Mouse (Mus musculus): Measurements from ENCODE around the gene Manbal. TPM values are rescaled to one million over a fixed set of nuclear protein-coding genes. Genes with fewer than 3 reads are reported as not detected.
A peak's percentile ranks its signal among the peaks of the same experiment; 100 is the strongest.

Manbal gene
- 80.6 and 90.9 TPM in 2 replicates for polyA plus RNA-seq (2015; fragmentation: Nextera tagmentation; extraction: Ambion mirVana)

GRCm38 (mm10) chr2:157367184-157367893 is at the start of gene Manbal:
Manbal (plus strand) TSS chr2:157367594.
- Histone ChIP-seq H3K9me3 (no peaks in the 10 kb centered on the region), H3K27me3 (no peaks in the 10 kb centered on the region), H3K4me1 (peaks cover 18% of the 10 kb centered on the region), H3K4me2 (peak within 1 kb of the TSS; percentile 83), H3K36me3 (no peaks in the 10 kb centered on the region), H3K27ac (peak within 1 kb of the TSS; percentile 93), H3K4me3 (peak within 1 kb of the TSS; percentile 86), H3K9ac (peak within 1 kb of the TSS; percentile 97)
- ATAC-seq (ENCODE audit: insufficient number of reproducible peaks, insufficient read depth, low FRiP score, low TSS enrichment, low read depth), result peak; percentile 74
- 4% methylated on average over 42 of the region's 42 CpGs for WGBS

GRCm38 (mm10) chr2:157320135-157320534 is 47.3 kb upstream of the Manbal start:
- Histone ChIP-seq H3K9me3 (no peaks in the 10 kb centered on the region), H3K36me3 (peaks cover 89% of the 10 kb centered on the region), H3K27ac (no peak overlapping the region), H3K4me2 (no peak overlapping the region), H3K27me3 (no peaks in the 10 kb centered on the region), H3K4me1 (no peaks in the 10 kb centered on the region), H3K9ac (no peak overlapping the region), H3K4me3 (no peak overlapping the region)
- WGBS, result 66% methylated on average over 8 of the region's 8 CpGs
- ATAC-seq (ENCODE audit: insufficient number of reproducible peaks, insufficient read depth, low FRiP score, low TSS enrichment, low read depth), result no peak

- H3K4me3 ChIP-seq, result no peak overlapping the region
- 31% methylated on average over 5 of the region's 5 CpGs for WGBS
- no peak overlapping the region for H3K4me2 ChIP-seq
- H3K36me3 ChIP-seq, result peaks cover 89% of the 10 kb centered on the region
- ATAC-seq (ENCODE audit: insufficient number of reproducible peaks, insufficient read depth, low FRiP score, low TSS enrichment, low read depth), result no peak
- H3K27ac ChIP-seq, result no peak overlapping the region; the same call in 1 of the 2 replicates
- H3K9me3 ChIP-seq, result no peaks in the 10 kb centered on the region
- H3K9ac ChIP-seq, result no peak overlapping the region
- H3K4me1 ChIP-seq, result no peaks in the 10 kb centered on the region
- H3K27me3 ChIP-seq, result no peaks in the 10 kb centered on the region
Observed at GRCm38 (mm10) chr2:157320886-157321285, 46.5 kb upstream of the Manbal start.

GRCm38 (mm10) chr2:157322029-157322766 is 45.2 kb upstream of the Manbal start:
- no peak overlapping the region for H3K9ac ChIP-seq
- no peak overlapping the region for H3K27ac ChIP-seq
- H3K36me3 ChIP-seq, result peaks cover 91% of the 10 kb centered on the region
- no peak overlapping the region for H3K4me2 ChIP-seq
- H3K4me3 ChIP-seq, result no peak overlapping the region
- no peaks in the 10 kb centered on the region for H3K4me1 ChIP-seq
- WGBS, result 90% methylated on average over 5 of the region's 5 CpGs
- no peak for ATAC-seq (ENCODE audit: insufficient number of reproducible peaks, insufficient read depth, low FRiP score, low TSS enrichment, low read depth)
- no peaks in the 10 kb centered on the region for H3K9me3 ChIP-seq
- no peaks in the 10 kb centered on the region for H3K27me3 ChIP-seq

GRCm38 (mm10) chr2:157325238-157325637 is 42.2 kb upstream of the Manbal start:
- ATAC-seq (ENCODE audit: insufficient number of reproducible peaks, insufficient read depth, low FRiP score, low TSS enrichment, low read depth), result no peak
- Histone ChIP-seq H3K4me2 (no peak overlapping the region), H3K9ac (no peak overlapping the region), H3K4me3 (no peak overlapping the region), H3K9me3 (no peaks in the 10 kb centered on the region), H3K4me1 (peaks cover 6% of the 10 kb centered on the region; the same call in 1 of the 2 replicates), H3K27me3 (no peaks in the 10 kb centered on the region), H3K36me3 (peaks cover 82% of the 10 kb centered on the region), H3K27ac (no peak overlapping the region)
- WGBS, result 85% methylated on average over 2 of the region's 2 CpGs

- H3K9ac ChIP-seq, result no peak overlapping the region
- H3K4me1 ChIP-seq, result peaks cover 13% of the 10 kb centered on the region
- ATAC-seq (ENCODE audit: insufficient number of reproducible peaks, insufficient read depth, low FRiP score, low TSS enrichment, low read depth), result no peak
- no peaks in the 10 kb centered on the region for H3K27me3 ChIP-seq
- H3K36me3 ChIP-seq, result peaks cover 55% of the 10 kb centered on the region
- H3K4me2 ChIP-seq, result no peak overlapping the region
- no peak overlapping the region for H3K27ac ChIP-seq
- no peaks in the 10 kb centered on the region for H3K9me3 ChIP-seq
- no peak overlapping the region for H3K4me3 ChIP-seq
- WGBS, result 42% methylated on average over 5 of the region's 5 CpGs
Observed at GRCm38 (mm10) chr2:157328106-157328505, 39.3 kb upstream of the Manbal start.

- no peak overlapping the region for H3K4me2 ChIP-seq
- no peak overlapping the region for H3K27ac ChIP-seq
- H3K36me3 ChIP-seq, result peaks cover 50% of the 10 kb centered on the region
- no peak overlapping the region for H3K4me3 ChIP-seq
- 28% methylated on average over 11 of the region's 11 CpGs for WGBS
- no peak for ATAC-seq (ENCODE audit: insufficient number of reproducible peaks, insufficient read depth, low FRiP score, low TSS enrichment, low read depth)
- no peaks in the 10 kb centered on the region for H3K9me3 ChIP-seq
- no peaks in the 10 kb centered on the region for H3K27me3 ChIP-seq
- peaks cover 13% of the 10 kb centered on the region for H3K4me1 ChIP-seq
- no peak overlapping the region for H3K9ac ChIP-seq
Observed at GRCm38 (mm10) chr2:157328570-157328969, 38.8 kb upstream of the Manbal start.

- peaks cover 13% of the 10 kb centered on the region for H3K4me1 ChIP-seq
- no peak for ATAC-seq (ENCODE audit: insufficient number of reproducible peaks, insufficient read depth, low FRiP score, low TSS enrichment, low read depth)
- WGBS, result 47% methylated on average over 5 of the region's 5 CpGs
- H3K27me3 ChIP-seq, result no peaks in the 10 kb centered on the region
- no peak overlapping the region for H3K4me3 ChIP-seq
- H3K4me2 ChIP-seq, result no peak overlapping the region
- peaks cover 15% of the 10 kb centered on the region for H3K36me3 ChIP-seq
- H3K9ac ChIP-seq, result no peak overlapping the region
- no peak overlapping the region for H3K27ac ChIP-seq
- no peaks in the 10 kb centered on the region for H3K9me3 ChIP-seq
Observed at GRCm38 (mm10) chr2:157332059-157332458, 35.3 kb upstream of the Manbal start.

- peaks cover 19% of the 10 kb centered on the region for H3K4me1 ChIP-seq
- H3K9ac ChIP-seq, result no peak overlapping the region
- WGBS, result 44% methylated on average over 5 of the region's 5 CpGs
- no peak overlapping the region for H3K4me2 ChIP-seq
- no peaks in the 10 kb centered on the region for H3K36me3 ChIP-seq
- no peaks in the 10 kb centered on the region for H3K9me3 ChIP-seq
- ATAC-seq (ENCODE audit: insufficient number of reproducible peaks, insufficient read depth, low FRiP score, low TSS enrichment, low read depth), result no peak
- H3K27ac ChIP-seq, result no peak overlapping the region
- H3K4me3 ChIP-seq, result no peak overlapping the region
- no peaks in the 10 kb centered on the region for H3K27me3 ChIP-seq
Observed at GRCm38 (mm10) chr2:157338663-157339062, 28.7 kb upstream of the Manbal start.

- Histone ChIP-seq H3K27me3 (no peaks in the 10 kb centered on the region), H3K4me1 (peaks cover 19% of the 10 kb centered on the region), H3K27ac (no peak overlapping the region), H3K9ac (no peak overlapping the region), H3K36me3 (no peaks in the 10 kb centered on the region), H3K4me3 (no peak overlapping the region), H3K9me3 (no peaks in the 10 kb centered on the region), H3K4me2 (no peak overlapping the region)
- no peak for ATAC-seq (ENCODE audit: insufficient number of reproducible peaks, insufficient read depth, low FRiP score, low TSS enrichment, low read depth)
- 74% methylated on average over 7 of the region's 7 CpGs for WGBS
Observed at GRCm38 (mm10) chr2:157339532-157339931, 27.9 kb upstream of the Manbal start.

GRCm38 (mm10) chr2:157340221-157340741 is 27.1 kb upstream of the Manbal start:
- peaks cover 19% of the 10 kb centered on the region for H3K4me1 ChIP-seq
- H3K27ac ChIP-seq, result no peak overlapping the region; the same call in 1 of the 2 replicates
- no peak for ATAC-seq (ENCODE audit: insufficient number of reproducible peaks, insufficient read depth, low FRiP score, low TSS enrichment, low read depth)
- no peak overlapping the region for H3K4me3 ChIP-seq
- H3K27me3 ChIP-seq, result no peaks in the 10 kb centered on the region
- WGBS, result 37% methylated on average over 7 of the region's 7 CpGs
- no peak overlapping the region for H3K9ac ChIP-seq
- no peaks in the 10 kb centered on the region for H3K9me3 ChIP-seq
- no peak overlapping the region for H3K4me2 ChIP-seq
- no peaks in the 10 kb centered on the region for H3K36me3 ChIP-seq

All from embryonic facial prominence, embryonic 13.5 days (tissue).